31 mouse cellular contexts compared by ENCODE assay signal in the genomic region with DNA sequence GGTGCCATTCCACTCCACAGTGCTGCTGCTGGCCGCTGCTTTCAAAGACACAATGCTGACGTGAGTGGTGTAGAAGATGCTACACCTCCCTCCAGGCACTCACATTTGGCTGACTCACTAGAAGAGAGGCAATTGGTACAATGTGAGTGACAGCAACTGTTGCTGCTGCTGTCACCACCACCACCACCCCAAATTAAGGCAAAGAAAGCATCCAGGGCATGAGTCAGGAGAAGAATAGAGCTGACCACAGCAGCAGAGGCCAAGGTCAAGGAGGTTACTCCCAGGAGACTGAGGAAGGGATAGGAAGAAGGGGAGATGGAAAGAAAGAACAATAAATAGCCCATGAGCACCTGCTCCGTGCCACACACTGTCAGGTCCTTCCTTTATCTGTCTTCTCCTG.
DNase-seq lines count a peak whose midpoint lies in the region; ATAC-seq and TF ChIP-seq lines count a peak whose summit lies in the region.
"Had no signal": no experiment of that assay in that cellular context is flagged by ENCODE, and none has a peak within 500 bp of the region (broad histone marks: within the 10 kb centered on the region; RNA-seq: fewer than 3 reads in every experiment).

No protein-coding gene starts in this region.

- H3K36me3 ChIP-seq in forebrain, embryonic 12.5 days (replicated peaks), result no peaks in the 10 kb centered on the region
- H3K36me3 ChIP-seq in forebrain, embryonic 11.5 days (ENCODE audit: control insufficient read depth, insufficient read depth, low read length), result no peaks in the 10 kb centered on the region
- no peaks in the 10 kb centered on the region for H3K36me3 ChIP-seq in heart, embryonic 13.5 days
- no peaks in the 10 kb centered on the region for H3K36me3 ChIP-seq in stomach, postnatal 0 days (ENCODE audit: control insufficient read depth, insufficient read depth, low read length)
- H3K36me3 ChIP-seq: embryonic facial prominence, embryonic 13.5 days; kidney, embryonic 15.5 days; limb, embryonic 15.5 days; lung, embryonic 15.5 days; midbrain, embryonic 15.5 days; neural tube, embryonic 13.5 days had no signal

- ATAC-seq in forebrain, embryonic 12.5 days (ENCODE audit: low FRiP score), result no peak
- ATAC-seq in forebrain, embryonic 11.5 days (replicated peaks; ENCODE audit: low FRiP score), result no peak
- ATAC-seq in heart, embryonic 13.5 days (ENCODE audit: extremely low read depth, insufficient number of reproducible peaks, low FRiP score, low TSS enrichment), result no peak
- 0 out of 2 replicates have a peak, but pooled peaks have one; percentile 19 for ATAC-seq in stomach, postnatal 0 days (ENCODE audit: low FRiP score, low TSS enrichment)
- ATAC-seq: activated CD4-positive, CD25-positive, alpha-beta regulatory T cell, adult 4 months; forebrain, embryonic 16.5 days; hindbrain, embryonic 16.5 days; midbrain, embryonic 15.5 days had no signal

- 80% methylated on average over 3 of the region's 3 CpGs for WGBS in forebrain, embryonic 12.5 days
- WGBS in forebrain, embryonic 11.5 days, result 83% methylated on average over 3 of the region's 3 CpGs
- WGBS in heart, embryonic 13.5 days, result 56% methylated on average over 3 of the region's 3 CpGs
- 72% methylated on average over 3 of the region's 3 CpGs for WGBS in stomach, postnatal 0 days

- intact Hi-C loops in heart, postnatal 25 days (cut with DNase I), result no loop called here

- H3K27me3 ChIP-seq in forebrain, embryonic 12.5 days, result no peaks in the 10 kb centered on the region
- no peaks in the 10 kb centered on the region for H3K27me3 ChIP-seq in forebrain, embryonic 11.5 days (ENCODE audit: control insufficient read depth, insufficient read depth, low read length)
- H3K27me3 ChIP-seq in heart, embryonic 13.5 days (replicated peaks), result no peaks in the 10 kb centered on the region
- no peaks in the 10 kb centered on the region for H3K27me3 ChIP-seq in stomach, postnatal 0 days (ENCODE audit: control insufficient read depth, insufficient read depth, low read length)
- H3K27me3 ChIP-seq: embryonic facial prominence, embryonic 13.5 days; kidney, embryonic 15.5 days; limb, embryonic 15.5 days; lung, embryonic 15.5 days; midbrain, embryonic 15.5 days; neural tube, embryonic 13.5 days had no signal

- H3K4me3 ChIP-seq in forebrain, embryonic 12.5 days (replicated peaks), result no peak overlapping the region
- no peak overlapping the region for H3K4me3 ChIP-seq in forebrain, embryonic 11.5 days (ENCODE audit: low read depth, low read length)
- no peak overlapping the region for H3K4me3 ChIP-seq in heart, embryonic 13.5 days
- no peak overlapping the region for H3K4me3 ChIP-seq in layer of hippocampus, adult 2 months
- no peak overlapping the region for H3K4me3 ChIP-seq in stomach, postnatal 0 days (ENCODE audit: low read depth, low read length)
- H3K4me3 ChIP-seq: embryonic facial prominence, embryonic 13.5 days; erythroblast, embryonic 14.5 days; kidney, embryonic 15.5 days; limb, embryonic 15.5 days; lung, embryonic 15.5 days; midbrain, embryonic 15.5 days; neural tube, embryonic 13.5 days had no signal

- H3K27ac ChIP-seq in forebrain, embryonic 12.5 days, result 0 out of 2 replicates have a peak overlapping the region, but pooled peaks have one; percentile 13
- H3K27ac ChIP-seq in forebrain, embryonic 11.5 days (ENCODE audit: low read depth, low read length), result no peak overlapping the region
- 0 out of 2 replicates have a peak overlapping the region, but pooled peaks have one; percentile 3 for H3K27ac ChIP-seq in heart, embryonic 13.5 days (replicated peaks)
- peak overlapping the region; percentile 62 for H3K27ac ChIP-seq in layer of hippocampus, adult 2 months
- H3K27ac ChIP-seq in stomach, postnatal 0 days (replicated peaks), result no peak overlapping the region; the same call in 1 of the 2 replicates
- H3K27ac ChIP-seq: embryonic facial prominence, embryonic 13.5 days; kidney, embryonic 15.5 days; limb, embryonic 15.5 days; liver, embryonic 14.5 days; lung, embryonic 15.5 days; macrophage; midbrain, embryonic 15.5 days; neural tube, embryonic 13.5 days had no signal

- TF ChIP-seq CTCF in layer of hippocampus, adult 2 months (conservative IDR thresholded peaks at IDR 0.05), result no peak
- TF ChIP-seq CTCF in stomach, postnatal 0 days (IDR thresholded peaks at IDR 0.05; ENCODE audit: low read depth), result no peak

- H3K9me3 ChIP-seq in forebrain, embryonic 12.5 days, result no peaks in the 10 kb centered on the region
- no peaks in the 10 kb centered on the region for H3K9me3 ChIP-seq in forebrain, embryonic 11.5 days (ENCODE audit: control insufficient read depth, low read length)
- H3K9me3 ChIP-seq in heart, embryonic 13.5 days, result no peaks in the 10 kb centered on the region
- H3K9me3 ChIP-seq in stomach, postnatal 0 days (ENCODE audit: control insufficient read depth, low read length), result no peaks in the 10 kb centered on the region
- H3K9me3 ChIP-seq: embryonic facial prominence, embryonic 13.5 days; kidney, embryonic 15.5 days; limb, embryonic 15.5 days; lung, embryonic 15.5 days; midbrain, embryonic 15.5 days; neural tube, embryonic 13.5 days had no signal

- no peak for DNase-seq in forebrain, embryonic 11.5 days (ENCODE audit: low spot score)
- no peak for DNase-seq in heart, postnatal 25 days (ENCODE audit: low spot score)
- DNase-seq in layer of hippocampus, adult 2 months (ENCODE audit: low spot score in 2 of 2), result no peak
- no peak for DNase-seq in layer of hippocampus, adult 11-12 months (ENCODE audit: low spot score)
- DNase-seq in stomach, postnatal 0 days (ENCODE audit: low spot score), result no peak
- DNase-seq in testis, postnatal 10 days (ENCODE audit: low spot score), result no peak
- DNase-seq: adrenal gland, adult 8-10 months; cerebellum, adult 2 months; cerebellum, postnatal 25 days; gastrocnemius, postnatal 14 days; heart, postnatal 10 days; kidney, postnatal 36 days; layer of hippocampus, adult 9-11 months; retina, postnatal 1 day; right cerebral cortex, postnatal 25 days; spleen, adult 18-20 months; thymus, postnatal 14 days had no signal

- H3K4me2 ChIP-seq in forebrain, embryonic 12.5 days, result no peak overlapping the region
- no peak overlapping the region for H3K4me2 ChIP-seq in forebrain, embryonic 11.5 days (ENCODE audit: low read depth, low read length, severe bottlenecking)
- H3K4me2 ChIP-seq in heart, embryonic 13.5 days, result no peak overlapping the region
- H3K4me2 ChIP-seq in stomach, postnatal 0 days (replicated peaks; ENCODE audit: low read depth), result no peak overlapping the region
- H3K4me2 ChIP-seq: embryonic facial prominence, embryonic 13.5 days; kidney, embryonic 15.5 days; limb, embryonic 15.5 days; lung, embryonic 15.5 days; midbrain, embryonic 15.5 days; neural tube, embryonic 13.5 days had no signal

- no peak overlapping the region for H3K9ac ChIP-seq in forebrain, embryonic 12.5 days
- no peak overlapping the region for H3K9ac ChIP-seq in forebrain, embryonic 11.5 days (ENCODE audit: low read length)
- H3K9ac ChIP-seq in heart, embryonic 13.5 days, result no peak overlapping the region
- no peak overlapping the region; the same call in 1 of the 2 replicates for H3K9ac ChIP-seq in stomach, postnatal 0 days (ENCODE audit: low read length)
- H3K9ac ChIP-seq: embryonic facial prominence, embryonic 13.5 days; kidney, embryonic 15.5 days; limb, embryonic 15.5 days; liver, embryonic 14.5 days; lung, embryonic 15.5 days; midbrain, embryonic 15.5 days; neural tube, embryonic 13.5 days had no signal

- H3K4me1 ChIP-seq in forebrain, embryonic 12.5 days, result peaks cover 18% of the 10 kb centered on the region
- no peaks in the 10 kb centered on the region; the same call in 1 of the 2 replicates for H3K4me1 ChIP-seq in forebrain, embryonic 11.5 days (replicated peaks; ENCODE audit: control insufficient read depth, insufficient read depth, low read length)
- peaks cover 84% of the 10 kb centered on the region for H3K4me1 ChIP-seq in heart, embryonic 13.5 days
- no peaks in the 10 kb centered on the region for H3K4me1 ChIP-seq in stomach, postnatal 0 days (replicated peaks; ENCODE audit: control insufficient read depth, insufficient read depth)

- TF ChIP-seq EP300 in stomach, postnatal 0 days (optimal IDR thresholded peaks at IDR 0.05), result no peak

Comparison
In these comparisons a context has a peak if more than half of its experiments do, and no peak if none do; other contexts are left out.
1. H3K27ac ChIP-seq: peak in forebrain, embryonic 12.5 days (single experiment), heart, embryonic 13.5 days (single experiment) and layer of hippocampus, adult 2 months (single experiment); none in forebrain, embryonic 11.5 days (single experiment) and stomach, postnatal 0 days (single experiment).